Mouse (Mus musculus) testis, postnatal 10 days (tissue): ENCODE measurements around the gene Tlk2.

Experiments used
- DNase-seq: peaks from one replicate; pipeline ENCODE4 v3.0.0; 2021; ENCODE audit warnings: low spot score

Gene Tlk2

DNA sequence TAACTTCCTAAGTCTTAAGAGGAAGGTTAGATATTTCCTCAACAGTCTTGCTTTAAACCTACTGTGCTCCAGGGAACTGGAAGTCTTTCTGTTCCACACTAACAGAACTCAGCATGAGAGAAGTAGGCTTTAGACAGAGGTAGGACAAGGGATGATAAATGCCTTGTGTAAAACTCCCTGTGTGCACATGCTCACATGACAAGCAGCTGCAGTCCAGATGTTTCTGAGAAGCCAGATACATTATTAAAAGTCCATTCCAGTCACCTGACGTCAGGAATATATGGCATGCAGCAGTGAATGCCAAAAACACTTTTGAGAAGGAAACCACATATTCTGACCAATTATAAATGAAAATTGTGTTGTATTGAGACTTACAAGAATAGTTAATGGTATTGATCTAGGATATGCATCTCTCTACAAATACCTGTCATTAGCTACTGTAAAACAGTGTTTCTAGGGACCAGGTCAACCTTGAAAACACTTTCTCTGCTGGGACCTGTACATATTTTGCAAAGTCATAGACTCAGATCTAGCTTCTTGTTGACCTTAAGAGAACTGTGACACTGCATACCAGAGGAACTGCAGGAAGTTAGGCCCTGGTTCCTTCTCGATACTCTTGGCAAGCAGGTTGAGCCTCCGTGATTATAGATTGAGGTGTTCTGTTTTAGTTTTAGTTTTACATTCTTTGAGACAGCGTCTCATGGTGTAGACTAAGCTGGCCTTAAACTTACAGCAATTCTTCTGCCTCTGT lies 83.2 kb downstream of the Tlk2 start:
- no peak for DNase-seq

DNA sequence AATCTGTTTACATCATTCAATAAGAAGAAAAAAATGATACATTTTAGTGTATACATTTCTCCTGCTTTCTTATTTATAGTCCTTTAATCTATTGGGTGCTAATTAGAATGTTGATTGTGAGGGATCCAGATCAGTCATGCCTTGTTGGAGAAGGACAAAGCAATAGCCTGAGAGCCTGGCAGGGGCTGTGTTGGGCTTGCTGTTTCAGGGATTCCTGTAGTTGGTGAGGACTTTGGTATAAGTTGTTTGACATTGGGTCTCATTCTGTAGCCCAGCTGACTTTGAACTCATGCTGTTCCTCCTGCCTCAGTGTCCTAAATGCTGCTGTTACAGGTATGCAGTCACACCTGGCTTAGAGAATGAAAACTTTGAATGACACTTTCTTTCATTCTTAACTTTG lies 85.9 kb downstream of the Tlk2 start:
- no peak for DNase-seq

DNA sequence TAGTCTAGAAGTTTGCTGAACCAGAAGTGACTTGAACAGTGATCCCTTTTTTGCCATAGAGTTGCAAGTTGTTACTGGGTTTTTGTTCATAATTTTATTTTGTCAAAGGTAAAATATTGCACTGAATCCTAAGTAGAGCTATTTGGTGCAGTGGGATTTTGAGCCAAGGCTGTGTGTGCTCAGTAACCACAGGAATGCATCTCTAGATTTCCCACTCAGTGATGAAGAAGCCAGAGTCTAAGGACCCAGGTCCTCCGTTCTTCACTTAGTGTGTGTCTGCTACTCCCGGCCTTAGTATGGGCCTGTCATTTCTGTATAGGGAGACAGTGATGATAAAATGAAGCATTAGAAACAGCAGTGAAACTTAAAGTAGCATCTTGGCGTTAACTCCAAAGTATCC lies 86.4 kb downstream of the Tlk2 start:
- no peak for DNase-seq

DNA sequence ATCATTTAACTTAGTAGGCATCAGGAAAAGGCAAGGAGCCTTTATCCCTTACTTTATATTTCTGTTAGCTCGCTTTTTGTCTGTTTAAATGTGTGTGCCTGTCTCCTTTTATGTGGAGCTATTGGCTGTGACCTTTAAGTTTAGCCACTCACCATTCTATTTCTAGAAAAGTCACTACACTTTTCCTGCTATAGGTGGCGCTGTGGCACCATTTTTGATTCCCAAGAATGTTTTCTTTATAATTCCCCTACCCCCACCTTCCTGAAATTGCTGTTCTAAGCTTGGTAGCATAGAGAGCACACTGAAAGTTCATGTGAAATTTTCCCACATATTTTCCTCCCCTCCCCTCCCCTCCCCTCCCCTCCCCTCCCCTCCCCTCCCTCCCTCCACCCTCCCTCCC lies 91.5 kb downstream of the Tlk2 start:
- peak; percentile 71 for DNase-seq

DNA sequence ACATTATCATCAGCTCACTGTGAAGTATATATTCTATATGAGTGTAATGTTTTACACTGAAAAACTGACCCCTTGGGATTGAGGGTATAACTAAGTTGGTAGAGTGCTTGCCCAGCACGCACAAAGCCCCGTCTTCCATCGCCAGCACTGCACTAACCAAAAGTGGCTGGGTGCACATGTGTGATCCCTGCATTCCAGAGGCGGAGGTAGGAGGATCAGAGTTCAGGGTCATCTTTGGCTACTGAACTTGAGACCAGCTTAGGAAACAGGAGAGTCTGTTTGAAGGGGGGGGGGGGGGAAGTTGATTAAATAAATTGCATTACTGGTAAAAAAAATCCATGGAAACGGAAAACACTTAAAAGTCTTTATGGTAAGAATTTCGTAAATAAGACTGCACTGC lies 101.8 kb downstream of the Tlk2 start:
- DNase-seq, result no peak

DNA sequence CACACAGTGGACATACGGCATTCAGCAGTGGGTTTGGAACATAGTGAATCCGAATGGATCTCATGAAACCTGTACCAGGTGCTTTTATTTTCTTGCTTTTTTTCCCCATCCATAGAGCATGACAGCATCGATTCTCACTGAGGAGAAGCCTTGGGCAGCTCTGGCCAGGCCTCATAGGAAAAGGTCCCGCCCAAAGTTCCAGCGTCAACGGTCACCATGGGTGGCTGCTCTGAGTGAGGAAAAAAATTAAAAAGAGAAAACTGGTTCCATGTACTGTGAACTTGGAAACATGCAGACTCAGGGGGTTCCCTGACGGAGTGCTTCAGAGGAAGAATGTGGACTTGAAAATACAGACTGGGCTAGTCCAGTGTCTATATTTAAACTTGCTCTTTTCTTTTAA lies 102.7 kb downstream of the Tlk2 start:
- DNase-seq, result no peak

DNA sequence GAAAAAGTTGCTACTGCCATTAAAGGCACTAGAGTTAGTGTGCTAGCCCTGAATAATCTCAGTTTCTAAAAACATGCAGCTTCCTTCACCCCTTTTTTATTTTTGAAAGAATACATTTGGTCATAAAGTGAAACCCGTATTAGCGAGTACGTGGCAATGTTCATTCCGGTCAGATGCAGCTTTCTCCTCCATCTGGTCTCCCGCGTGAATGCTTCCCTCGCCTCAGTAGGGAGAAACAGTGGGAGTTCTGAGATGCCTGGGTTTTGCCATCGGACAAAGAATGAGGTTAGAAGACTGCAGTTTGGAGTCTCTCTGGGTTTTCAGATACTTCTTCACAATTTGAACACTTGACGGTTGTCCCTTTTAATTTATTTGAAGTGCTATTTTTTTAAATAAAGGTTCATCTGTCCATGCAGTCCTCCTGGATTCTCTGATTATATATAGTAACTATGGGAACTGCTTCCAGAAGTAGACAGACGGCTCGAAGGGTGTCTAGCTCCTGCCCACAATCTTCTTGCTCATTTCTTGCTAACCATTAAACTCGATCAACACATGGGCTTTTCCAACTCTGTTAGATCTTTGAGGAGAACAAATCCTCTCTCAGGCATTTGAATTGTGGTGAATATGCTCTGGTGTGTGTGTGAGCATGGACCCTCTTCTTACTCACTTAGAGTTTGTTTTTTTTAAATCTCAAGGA lies 103.3 kb downstream of the Tlk2 start:
- DNase-seq, result no peak

DNA sequence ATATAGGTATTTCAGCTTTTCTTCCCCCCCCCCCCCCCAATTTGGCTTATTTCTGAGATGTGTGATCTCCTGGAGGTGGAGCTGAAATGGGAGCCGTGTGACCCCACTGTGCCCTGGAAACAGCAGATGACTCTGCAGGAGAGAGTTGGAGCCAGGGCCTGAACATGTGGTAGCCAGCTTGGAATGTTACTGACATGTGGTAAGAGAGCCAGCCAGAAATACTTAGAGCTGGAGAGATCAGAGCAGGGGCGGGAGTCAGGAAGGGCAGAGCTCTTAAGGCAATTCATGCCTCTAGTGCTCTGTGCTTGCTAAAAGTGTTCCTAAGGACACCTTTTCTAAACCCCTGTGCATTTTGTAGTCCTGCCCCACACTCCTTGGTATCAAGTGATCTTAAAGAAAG lies 103.9 kb downstream of the Tlk2 start:
- DNase-seq, result no peak

DNA sequence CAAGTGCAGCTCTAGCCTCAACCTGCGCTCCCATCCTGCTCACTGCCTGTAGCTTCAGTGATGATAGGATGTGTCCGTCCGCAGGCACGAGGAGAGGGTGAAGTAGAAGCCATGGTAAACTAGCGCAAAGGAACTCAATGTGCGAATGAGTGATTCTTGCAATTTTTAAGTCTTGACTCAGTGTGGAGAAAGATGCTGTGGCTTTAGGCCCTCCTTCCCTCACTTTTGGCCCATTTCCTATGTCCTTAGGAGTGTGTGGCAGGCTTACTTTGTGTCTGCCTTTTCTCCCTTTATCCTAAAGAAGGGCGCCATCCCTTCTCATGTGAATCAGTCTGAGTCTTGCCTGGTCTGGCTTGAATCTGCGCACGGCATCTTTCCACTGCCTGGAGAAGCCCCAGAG lies 104.4 kb downstream of the Tlk2 start:
- DNase-seq, result no peak

DNA sequence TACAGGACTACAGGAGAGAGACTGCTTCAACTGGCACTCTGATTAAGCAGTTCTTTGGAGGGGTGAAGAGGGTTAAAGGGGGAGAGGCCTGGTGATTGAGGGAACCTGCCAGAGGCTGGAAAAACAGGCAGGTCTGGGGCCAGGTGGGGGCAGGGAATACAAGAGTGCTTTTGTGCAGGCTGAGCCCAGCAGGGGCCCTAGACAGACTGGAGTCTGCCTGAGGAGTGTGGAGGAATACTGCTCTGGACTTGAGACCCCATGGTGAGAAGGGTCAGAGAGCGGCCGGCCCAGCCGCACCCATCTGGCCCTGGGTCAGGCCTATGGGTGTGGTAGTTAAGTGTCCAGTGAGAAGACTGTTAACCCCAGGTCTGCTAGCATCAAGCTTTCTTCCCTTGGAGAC lies 107.1 kb downstream of the Tlk2 start:
- no peak for DNase-seq

DNA sequence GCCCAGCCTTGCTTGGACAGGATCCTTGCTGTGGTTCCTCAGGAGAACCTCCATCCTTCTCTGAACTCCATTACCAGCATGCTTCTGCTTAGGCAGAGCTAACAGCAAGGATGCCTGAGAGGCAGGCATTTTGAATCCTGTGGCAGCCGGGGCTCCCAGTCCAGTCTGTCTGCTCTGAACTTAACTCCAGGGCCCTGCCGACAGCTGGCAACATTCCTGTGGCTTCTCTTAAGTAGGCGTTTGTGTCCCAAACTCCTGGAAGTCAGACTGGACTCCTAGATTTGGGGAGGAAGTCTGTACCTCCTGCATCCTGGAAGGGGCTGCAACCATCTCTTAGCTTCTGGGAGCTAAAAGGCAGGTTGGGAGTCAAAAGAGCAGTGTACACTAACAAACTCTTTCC lies 110.8 kb downstream of the Tlk2 start:
- peak; percentile 39 for DNase-seq

DNA sequence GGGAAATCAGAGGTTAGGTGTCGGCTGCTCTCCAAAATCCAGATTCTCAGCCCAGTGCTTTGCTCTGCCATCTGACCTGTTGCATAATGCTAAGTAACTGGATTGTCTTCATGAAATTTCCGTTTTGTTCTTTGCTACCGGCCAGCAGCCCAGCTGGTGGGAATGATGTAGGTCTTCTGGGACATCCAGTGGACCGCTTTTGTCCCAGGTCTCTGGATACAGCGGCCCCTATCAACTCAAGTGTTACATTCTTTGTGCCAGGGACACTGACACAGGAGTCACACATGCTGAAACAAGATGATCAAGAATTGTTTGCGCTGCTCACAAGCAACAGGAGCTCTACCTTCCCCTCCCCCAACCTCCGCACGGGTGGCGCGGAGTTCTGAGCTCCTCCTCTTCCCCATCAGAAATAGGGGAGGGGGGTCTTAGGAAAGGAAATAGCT lies 113.1 kb downstream of the Tlk2 start:
- DNase-seq, result no peak

DNA sequence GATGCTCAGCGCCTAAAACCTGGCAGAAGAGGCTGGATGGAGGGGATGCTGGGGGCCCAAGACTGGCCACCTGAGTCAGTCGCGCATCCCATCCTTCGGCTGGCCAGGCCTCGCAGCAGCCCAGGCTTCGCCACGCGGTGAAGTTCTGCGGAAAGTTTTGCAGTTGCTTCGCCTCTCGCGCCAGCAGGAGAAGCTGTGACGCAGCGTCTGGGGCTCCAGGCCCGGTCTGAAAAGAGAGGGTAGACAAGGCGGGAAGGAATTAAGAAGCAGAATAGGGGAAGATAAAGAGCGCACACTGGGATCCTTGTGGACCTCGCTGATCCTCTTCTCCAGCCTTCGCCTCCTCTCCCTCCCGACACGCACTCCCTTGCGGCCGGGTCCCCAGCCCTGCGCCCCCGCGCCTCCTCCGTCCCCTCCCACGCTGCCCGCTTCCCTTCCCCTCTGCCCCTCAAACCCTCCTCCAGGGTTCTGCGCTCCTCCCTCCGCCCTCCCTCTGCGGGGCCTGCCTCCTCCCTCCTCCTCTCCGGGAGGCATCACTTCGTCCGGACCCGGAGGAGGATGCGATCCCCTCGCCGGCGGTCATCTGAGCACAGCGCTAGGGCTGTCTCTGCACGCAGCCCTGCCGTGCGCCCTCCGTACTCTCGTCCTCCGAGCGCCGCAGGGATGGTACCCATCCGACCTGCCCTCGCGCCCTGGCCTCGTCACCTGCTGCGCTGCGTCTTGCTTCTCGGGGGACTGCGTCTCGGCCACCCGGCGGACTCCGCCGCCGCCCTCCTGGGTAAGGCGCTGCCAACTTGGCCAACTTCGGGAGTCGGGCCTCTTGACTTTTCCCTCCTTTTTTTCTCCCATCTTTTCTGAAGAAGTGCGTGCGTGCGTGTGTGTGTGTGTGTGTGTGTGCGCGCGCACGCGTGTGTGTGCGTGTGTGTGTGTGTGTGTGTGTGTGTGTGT lies 113.8 kb downstream of the Tlk2 start, which contains the start of gene Mrc2:
Mrc2 (plus strand) TSS at position 520 of the 948 bp plus-strand sequence.
- DNase-seq, result peak; percentile 78

DNA sequence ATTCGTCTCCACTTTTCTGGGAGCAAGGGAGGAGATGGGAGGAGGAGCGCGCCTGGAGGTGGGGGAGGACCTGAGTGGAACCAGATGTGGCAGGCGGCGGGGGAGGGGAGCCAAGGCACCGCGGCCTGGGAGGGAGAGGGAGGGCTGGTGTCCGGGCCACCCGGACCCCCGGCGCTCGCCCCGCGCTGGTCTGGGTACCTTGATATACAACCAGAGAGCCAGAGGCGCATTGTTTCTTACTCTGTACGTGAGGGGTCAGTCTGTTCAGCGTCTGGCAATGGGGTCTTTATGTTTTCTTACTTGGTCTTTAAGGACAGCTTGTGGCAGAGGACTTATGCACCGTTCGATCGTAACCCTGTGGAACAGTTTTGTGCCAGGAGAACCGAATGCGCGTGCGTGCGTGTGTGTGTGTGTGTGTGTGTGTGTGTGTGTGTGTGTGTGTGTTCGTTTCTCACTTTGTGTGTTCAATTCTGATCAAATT lies 114.5 kb downstream of the Tlk2 start:
- peak; percentile 80 for DNase-seq

DNA sequence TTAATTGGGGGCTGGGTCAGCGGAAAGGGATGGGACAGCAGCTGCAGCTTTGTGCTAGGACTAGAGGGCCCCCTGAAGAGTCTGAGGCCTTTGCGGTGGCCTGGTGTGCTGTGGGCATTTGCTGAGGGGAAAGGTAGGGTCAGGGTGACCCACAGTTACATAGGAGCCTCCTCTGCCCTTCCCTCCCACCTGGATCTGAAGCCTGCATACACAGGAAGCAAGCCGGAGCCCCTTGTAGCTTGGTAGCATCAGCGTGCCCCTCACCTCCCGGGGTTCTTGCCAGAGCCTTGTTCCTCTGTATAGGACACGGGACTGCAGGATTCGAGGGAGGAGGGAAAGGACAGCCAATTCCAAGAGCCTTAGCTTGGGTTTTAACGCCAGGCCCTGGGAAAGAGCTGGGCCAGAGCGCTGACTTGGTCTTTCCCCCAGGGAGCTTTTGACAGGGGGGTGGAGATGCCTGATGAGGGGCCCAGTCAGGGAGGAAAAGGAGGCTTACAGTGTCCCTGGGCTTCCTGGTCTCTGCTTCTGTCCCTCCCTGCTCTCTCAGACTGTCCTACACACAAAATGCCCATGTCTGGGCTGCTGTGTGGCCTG lies 115.4 kb downstream of the Tlk2 start:
- peak; percentile 36 for DNase-seq

DNA sequence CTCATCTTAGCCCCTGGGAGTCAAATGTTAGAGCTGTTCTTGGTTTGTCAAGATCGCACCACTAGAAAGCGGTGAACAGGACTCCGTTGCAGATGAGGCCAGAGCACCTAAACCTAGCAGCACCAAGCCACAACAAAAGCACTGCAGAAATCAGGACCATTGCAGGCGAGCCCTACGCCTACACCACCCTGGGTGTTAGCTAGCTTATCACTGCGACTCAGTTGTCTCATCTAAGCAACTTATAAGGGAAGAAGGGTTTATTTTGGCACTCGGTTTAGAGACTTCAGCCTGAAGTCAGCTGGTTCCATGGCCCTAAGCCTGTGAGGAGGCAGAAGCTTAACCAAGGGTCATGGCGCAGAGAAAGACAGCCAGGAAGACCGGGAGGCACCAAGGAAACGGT lies 117.5 kb downstream of the Tlk2 start:
- DNase-seq, result no peak

DNA sequence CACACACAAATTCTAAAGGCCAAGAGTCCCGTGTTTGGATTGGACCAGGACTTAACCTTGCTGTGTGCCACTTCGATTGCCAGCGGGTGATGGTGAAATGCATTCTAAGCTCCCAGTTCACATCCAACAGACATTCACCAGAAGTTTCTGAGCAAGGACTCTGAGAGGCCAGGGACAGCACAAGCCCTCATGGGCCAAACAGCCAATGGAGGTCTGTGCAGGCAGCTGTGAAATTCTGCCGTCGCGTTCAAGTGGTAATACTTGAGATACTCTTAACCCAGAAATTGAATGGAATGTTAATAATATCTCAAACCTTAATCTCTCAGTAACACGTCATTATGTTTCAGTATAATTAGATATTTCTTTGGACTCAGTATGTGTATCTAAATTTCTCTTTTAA lies 131.6 kb downstream of the Tlk2 start:
- DNase-seq, result no peak

DNA sequence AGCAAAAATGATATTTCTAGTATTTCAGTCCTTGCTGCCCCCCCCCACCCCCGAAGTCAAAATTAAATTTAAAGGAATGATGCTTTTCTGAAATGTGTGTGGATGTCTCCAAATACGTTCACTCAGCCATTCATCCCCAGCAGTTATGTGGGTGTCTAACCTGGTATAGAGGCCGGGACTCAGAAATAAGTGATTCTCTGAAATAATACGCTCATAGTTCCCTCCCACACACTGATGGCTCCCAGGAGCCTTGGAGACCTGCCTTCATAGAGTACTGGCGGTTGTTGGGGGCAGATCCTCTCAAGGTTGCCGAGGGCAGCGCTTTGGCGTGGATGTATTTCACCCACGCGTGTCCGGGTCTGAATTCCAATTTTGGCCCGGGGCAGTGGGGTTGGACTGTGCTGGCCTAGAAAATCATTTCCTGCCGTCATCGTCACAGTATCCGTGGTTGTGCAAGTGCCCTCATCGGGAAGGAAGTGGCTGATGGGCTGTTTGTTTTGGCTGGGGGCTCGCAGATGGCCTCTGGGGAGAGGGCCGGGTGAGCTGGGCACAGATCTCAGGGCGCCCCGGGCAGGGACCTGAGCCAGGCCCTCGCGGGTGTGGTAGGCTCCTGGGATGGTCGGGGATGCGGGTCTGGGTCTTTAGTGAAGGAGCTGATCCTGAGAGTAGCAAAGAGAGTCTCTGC lies 132.8 kb downstream of the Tlk2 start:
- DNase-seq, result peak; percentile 45

DNA sequence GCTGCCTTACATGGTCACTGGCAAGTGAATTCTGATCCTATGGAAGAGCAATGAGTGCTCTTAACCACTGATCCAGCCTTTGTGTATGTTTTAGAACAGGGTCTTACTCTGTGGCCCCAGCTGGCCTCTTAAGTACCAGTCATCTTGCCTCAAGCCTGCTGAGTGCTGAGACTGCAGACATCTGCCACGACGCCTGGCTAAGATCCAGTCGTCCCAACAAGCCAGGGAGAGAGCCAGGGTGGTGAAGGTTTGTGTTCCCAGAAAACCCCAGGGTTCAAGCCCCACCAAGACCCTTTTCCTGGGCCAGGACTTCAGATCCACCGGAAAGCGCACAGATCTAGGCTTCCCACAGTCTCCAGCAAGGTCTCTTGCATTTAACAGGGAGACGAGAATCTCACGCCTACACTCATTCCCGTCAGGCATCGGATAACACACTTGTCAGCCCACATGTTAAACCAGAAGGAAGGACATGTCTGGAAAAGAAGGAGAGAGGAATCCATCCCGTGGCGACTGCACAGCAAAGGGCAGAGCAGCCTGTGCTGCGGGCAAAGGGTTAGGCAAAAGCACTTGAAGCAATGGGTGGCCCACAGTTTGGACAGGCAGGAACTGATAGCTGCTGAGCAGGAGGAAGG lies 133.8 kb downstream of the Tlk2 start:
- DNase-seq, result no peak

DNA sequence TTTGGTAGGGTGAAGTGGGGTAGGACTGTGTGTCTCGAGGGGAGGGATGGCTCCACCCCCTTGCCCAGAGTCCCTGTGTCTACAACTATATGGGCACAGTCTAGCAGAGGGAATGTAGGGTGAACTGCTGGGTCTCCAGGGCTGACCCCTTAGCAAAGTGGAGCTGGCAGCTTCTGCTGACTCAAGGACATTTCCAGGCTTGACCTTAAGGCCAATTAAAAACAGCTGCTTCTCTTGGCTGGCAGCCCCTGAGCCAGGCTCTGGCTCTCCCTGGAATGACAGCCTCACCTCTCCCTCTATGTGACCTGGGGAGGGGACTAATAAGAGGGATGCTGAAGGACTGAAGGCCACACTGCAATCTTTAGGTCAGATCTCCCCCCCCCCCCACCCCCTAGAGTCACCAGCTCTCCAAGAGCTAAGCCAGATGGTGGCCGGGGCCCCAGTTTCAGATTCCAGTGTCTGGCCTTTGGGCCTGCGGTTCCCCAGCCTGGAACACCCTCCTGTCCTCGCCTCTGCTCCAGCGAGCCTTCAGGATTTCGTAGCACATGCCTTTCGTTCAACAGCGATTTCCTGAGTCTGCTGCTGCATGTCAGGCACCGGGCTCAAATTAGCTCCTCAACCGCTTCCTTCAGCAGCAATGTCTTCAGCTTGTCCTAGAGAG lies 134.5 kb downstream of the Tlk2 start:
- DNase-seq, result peak; percentile 57
